Mouse (Mus musculus): ENCODE results near the gene Smc5. TPM values are rescaled to one million over a fixed set of nuclear protein-coding genes. Genes with fewer than 3 reads are reported as not detected.

Smc5 gene
- polyA plus RNA-seq, 1 experiment from 2014 or later: 39.5 TPM

DNA sequence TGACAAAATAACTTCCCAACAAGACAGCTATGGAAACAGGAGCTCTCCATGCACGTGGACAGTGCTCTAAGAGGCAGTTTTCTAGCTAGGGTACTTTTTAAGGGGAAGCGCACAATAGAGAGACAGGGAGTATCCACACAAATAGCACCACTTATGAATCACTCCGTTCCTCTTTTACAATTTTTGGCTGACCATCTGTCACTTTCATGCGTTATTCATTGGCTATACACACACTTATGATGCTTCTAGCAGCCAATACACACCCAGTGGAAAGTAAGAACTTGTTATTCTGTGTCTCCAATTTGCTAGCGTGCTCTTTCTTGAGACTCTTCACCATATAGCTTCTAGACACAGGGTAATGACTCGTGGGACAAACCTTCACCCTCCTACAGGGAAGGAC lies 86.0 kb downstream of the Smc5 start:
- Histone ChIP-seq H3K4me1 (0 out of 2 replicates have a peak, but pooled peaks cover 3% of the 10 kb centered on the region), H3K9ac (no peak overlapping the region), H3K27me3 (no peaks in the 10 kb centered on the region), H3K27ac (no peak overlapping the region), H3K9me3 (replicated peaks) (no peaks in the 10 kb centered on the region), H3K36me3 (ENCODE audit: poor library complexity, severe bottlenecking) (peaks cover 6% of the 10 kb centered on the region; the same call in 1 of the 2 replicates), H3K4me3 (no peak overlapping the region), H3K4me2 (no peak overlapping the region)
- 79% methylated on average over 6 of the region's 6 CpGs for WGBS
- no peak for ATAC-seq

GRCm38 (mm10) chr19:23184068-23184467 lies 89.6 kb downstream of the Smc5 start:
- WGBS: 90% methylated on average over 4 of the region's 4 CpGs
- no peak for ATAC-seq
- Histone ChIP-seq H3K4me3 (no peak overlapping the region), H3K4me2 (no peak overlapping the region), H3K9me3 (replicated peaks) (no peaks in the 10 kb centered on the region), H3K27me3 (no peaks in the 10 kb centered on the region), H3K9ac (no peak overlapping the region), H3K4me1 (0 out of 2 replicates have a peak, but pooled peaks cover 3% of the 10 kb centered on the region), H3K36me3 (ENCODE audit: poor library complexity, severe bottlenecking) (peaks cover 10% of the 10 kb centered on the region; the same call in 1 of the 2 replicates), H3K27ac (no peak overlapping the region)

- H3K9ac ChIP-seq: no peak overlapping the region
- no peak overlapping the region for H3K4me2 ChIP-seq
- H3K36me3 ChIP-seq (ENCODE audit: poor library complexity, severe bottlenecking): peaks cover 10% of the 10 kb centered on the region; the same call in 1 of the 2 replicates
- H3K27ac ChIP-seq: no peak overlapping the region
- H3K4me1 ChIP-seq: 0 out of 2 replicates have a peak, but pooled peaks cover 3% of the 10 kb centered on the region
- no peak for ATAC-seq
- WGBS: 95% methylated on average over 4 of the region's 4 CpGs
- H3K4me3 ChIP-seq: no peak overlapping the region
- H3K9me3 ChIP-seq (replicated peaks): no peaks in the 10 kb centered on the region
- no peaks in the 10 kb centered on the region for H3K27me3 ChIP-seq
These were observed 90.2 kb downstream of the Smc5 start for GRCm38 (mm10) chr19:23183493-23183892.

- no peak for ATAC-seq
- H3K27ac ChIP-seq: no peak overlapping the region
- 0 out of 2 replicates have a peak, but pooled peaks cover 4% of the 10 kb centered on the region for H3K36me3 ChIP-seq (ENCODE audit: poor library complexity, severe bottlenecking)
- H3K9ac ChIP-seq: no peak overlapping the region
- no peaks in the 10 kb centered on the region for H3K4me1 ChIP-seq
- no peak overlapping the region for H3K4me3 ChIP-seq
- 95% methylated on average over 3 of the region's 3 CpGs for WGBS
- H3K4me2 ChIP-seq: no peak overlapping the region
- no peaks in the 10 kb centered on the region for H3K27me3 ChIP-seq
- H3K9me3 ChIP-seq (replicated peaks): no peaks in the 10 kb centered on the region
These were observed 95.2 kb downstream of the Smc5 start for GRCm38 (mm10) chr19:23178533-23178932.

DNA sequence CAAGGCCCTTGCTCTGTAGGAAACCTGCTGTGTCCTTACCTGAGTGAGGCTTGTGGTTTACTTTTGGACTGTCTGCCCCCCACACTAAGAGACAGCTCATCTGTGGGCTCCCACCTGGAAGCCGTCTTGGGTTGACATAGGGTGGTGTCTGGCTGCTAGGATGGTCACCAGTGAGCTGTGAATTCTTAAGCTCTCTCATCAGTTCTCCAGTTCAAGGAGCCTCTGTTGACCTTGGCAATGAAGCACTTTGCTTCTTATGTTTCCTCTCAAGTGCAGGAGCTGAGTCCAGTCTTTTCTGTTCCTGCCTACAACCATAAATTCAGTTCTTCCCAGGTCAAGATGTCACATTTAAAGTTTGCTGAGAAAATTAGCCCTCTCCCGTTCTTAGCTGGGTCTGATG lies 98.2 kb downstream of the Smc5 start:
- Histone ChIP-seq H3K27ac (no peak overlapping the region), H3K4me3 (no peak overlapping the region), H3K4me2 (no peak overlapping the region), H3K36me3 (ENCODE audit: poor library complexity, severe bottlenecking) (no peaks in the 10 kb centered on the region), H3K4me1 (no peaks in the 10 kb centered on the region), H3K9me3 (replicated peaks) (0 out of 2 replicates have a peak, but pooled peaks cover 3% of the 10 kb centered on the region), H3K9ac (no peak overlapping the region), H3K27me3 (no peaks in the 10 kb centered on the region)
- no peak for ATAC-seq
- 84% methylated on average over 2 of the region's 2 CpGs for WGBS

GRCm38 (mm10) chr19:23175090-23175489 lies 98.6 kb downstream of the Smc5 start:
- ATAC-seq: no peak
- no peaks in the 10 kb centered on the region for H3K36me3 ChIP-seq (ENCODE audit: poor library complexity, severe bottlenecking)
- no peaks in the 10 kb centered on the region for H3K4me1 ChIP-seq
- H3K9me3 ChIP-seq (replicated peaks): 0 out of 2 replicates have a peak, but pooled peaks cover 3% of the 10 kb centered on the region
- no peak overlapping the region for H3K4me2 ChIP-seq
- no peaks in the 10 kb centered on the region for H3K27me3 ChIP-seq
- no peak overlapping the region for H3K27ac ChIP-seq
- H3K9ac ChIP-seq: no peak overlapping the region
- no peak overlapping the region for H3K4me3 ChIP-seq
- WGBS: 79% methylated on average over 3 of the region's 3 CpGs

- no peak for ATAC-seq
These were observed 102.6 kb downstream of the Smc5 start for GRCm38 (mm10) chr19:23171136-23171535.

GRCm38 (mm10) chr19:23170476-23170875 lies 103.2 kb downstream of the Smc5 start:
- no peak for ATAC-seq
- Histone ChIP-seq H3K9ac (no peak overlapping the region), H3K27me3 (no peaks in the 10 kb centered on the region), H3K4me2 (no peak overlapping the region), H3K27ac (no peak overlapping the region), H3K36me3 (ENCODE audit: poor library complexity, severe bottlenecking) (no peaks in the 10 kb centered on the region), H3K4me1 (no peaks in the 10 kb centered on the region; the same call in 1 of the 2 replicates), H3K9me3 (replicated peaks) (0 out of 2 replicates have a peak, but pooled peaks cover 3% of the 10 kb centered on the region), H3K4me3 (no peak overlapping the region)
- 83% methylated on average over 5 of the region's 5 CpGs for WGBS

More at GRCm38 (mm10) chr19:23171136-23171535, 102.6 kb downstream of the Smc5 start:
- no peak overlapping the region for H3K4me3 ChIP-seq
- no peaks in the 10 kb centered on the region; the same call in 1 of the 2 replicates for H3K4me1 ChIP-seq
- no peak overlapping the region for H3K9ac ChIP-seq
- 0 out of 2 replicates have a peak, but pooled peaks cover 3% of the 10 kb centered on the region for H3K9me3 ChIP-seq (replicated peaks)
- 85% methylated on average over 2 of the region's 2 CpGs for WGBS
- H3K36me3 ChIP-seq (ENCODE audit: poor library complexity, severe bottlenecking): no peaks in the 10 kb centered on the region
- H3K27me3 ChIP-seq: no peaks in the 10 kb centered on the region
- no peak overlapping the region for H3K4me2 ChIP-seq
- no peak overlapping the region for H3K27ac ChIP-seq

GRCm38 (mm10) chr19:23169659-23170050 lies 104.0 kb downstream of the Smc5 start:
- no peaks in the 10 kb centered on the region for H3K27me3 ChIP-seq
- H3K9me3 ChIP-seq (replicated peaks): 0 out of 2 replicates have a peak, but pooled peaks cover 3% of the 10 kb centered on the region
- no peak overlapping the region for H3K4me2 ChIP-seq
- ATAC-seq: no peak
- no peak overlapping the region for H3K9ac ChIP-seq
- whole genome bisulfite sequencing: 100% methylated on average over 2 of the region's 2 CpGs
- no peak overlapping the region for H3K27ac ChIP-seq
- no peaks in the 10 kb centered on the region for H3K36me3 ChIP-seq (ENCODE audit: poor library complexity, severe bottlenecking)
- no peaks in the 10 kb centered on the region; the same call in 1 of the 2 replicates for H3K4me1 ChIP-seq
- H3K4me3 ChIP-seq: no peak overlapping the region

GRCm38 (mm10) chr19:23168899-23169658 lies 104.6 kb downstream of the Smc5 start:
- Histone ChIP-seq H3K36me3 (ENCODE audit: poor library complexity, severe bottlenecking) (no peaks in the 10 kb centered on the region), H3K4me3 (no peak overlapping the region), H3K9ac (no peak overlapping the region), H3K9me3 (replicated peaks) (0 out of 2 replicates have a peak, but pooled peaks cover 3% of the 10 kb centered on the region), H3K4me1 (no peaks in the 10 kb centered on the region; the same call in 1 of the 2 replicates), H3K27me3 (no peaks in the 10 kb centered on the region), H3K27ac (no peak overlapping the region), H3K4me2 (no peak overlapping the region)
- 87% methylated on average over 5 of the region's 5 CpGs for WGBS
- no peak for ATAC-seq

DNA sequence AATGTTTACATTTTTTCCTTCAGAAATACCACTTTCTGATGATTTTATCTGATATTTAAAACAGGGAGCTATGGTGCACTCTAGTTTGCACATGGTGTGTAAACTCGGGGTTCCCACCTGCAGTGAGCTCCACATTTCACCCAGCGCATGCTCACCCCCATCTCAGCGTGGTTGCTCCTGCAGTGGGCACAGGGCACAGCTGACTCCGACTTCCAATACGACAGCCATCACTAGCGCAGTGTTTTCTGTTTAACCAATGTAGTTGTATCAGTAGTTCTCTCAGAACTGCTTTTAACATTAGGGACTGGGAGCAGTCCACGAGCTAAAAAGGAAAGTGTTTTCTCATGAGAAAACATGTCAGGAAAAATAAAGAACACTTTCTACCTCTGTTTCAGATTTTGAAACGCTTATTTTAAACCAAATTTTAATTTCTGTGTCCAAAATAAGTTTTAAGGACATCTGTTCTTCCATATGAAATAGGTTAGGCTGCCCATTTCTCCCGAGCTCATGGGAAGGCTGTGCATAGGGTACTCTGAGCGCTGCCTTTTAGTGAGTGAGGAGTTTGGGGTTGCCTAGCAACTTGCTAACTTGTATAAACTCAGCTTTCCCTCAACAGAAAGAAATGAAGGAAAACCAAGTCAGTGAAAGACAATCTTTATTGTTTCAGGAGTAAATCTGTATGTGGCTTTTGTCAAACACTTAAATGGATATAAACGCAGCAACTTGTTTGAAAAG lies 107.0 kb downstream of the Smc5 start:
- no peak overlapping the region for H3K4me3 ChIP-seq
- no peaks in the 10 kb centered on the region for H3K27me3 ChIP-seq
- no peak overlapping the region for H3K4me2 ChIP-seq
- no peak overlapping the region for H3K9ac ChIP-seq
- no peak for ATAC-seq
- no peaks in the 10 kb centered on the region for H3K9me3 ChIP-seq (replicated peaks)
- no peak overlapping the region for H3K27ac ChIP-seq
- no peaks in the 10 kb centered on the region for H3K36me3 ChIP-seq (ENCODE audit: poor library complexity, severe bottlenecking)
- WGBS: 69% methylated on average over 11 of the region's 11 CpGs
- H3K4me1 ChIP-seq: peaks cover 7% of the 10 kb centered on the region

- 93% methylated on average over 16 of the region's 16 CpGs for WGBS
- Histone ChIP-seq H3K27me3 (no peaks in the 10 kb centered on the region), H3K27ac (no peak overlapping the region), H3K9ac (no peak overlapping the region), H3K9me3 (replicated peaks) (no peaks in the 10 kb centered on the region), H3K36me3 (ENCODE audit: poor library complexity, severe bottlenecking) (no peaks in the 10 kb centered on the region), H3K4me1 (peaks cover 7% of the 10 kb centered on the region), H3K4me2 (no peak overlapping the region), H3K4me3 (no peak overlapping the region)
- ATAC-seq: no peak
These were observed 109.0 kb downstream of the Smc5 start for GRCm38 (mm10) chr19:23164651-23165240.

All from forebrain, embryonic 13.5 days (tissue).